Mouse (Mus musculus) cerebellum, adult 2 months (tissue): ENCODE measurements around the gene Zfp985.
"Not testable (repeated sequence)": the region's sequence is repeated elsewhere in the genome, so short reads cannot be mapped to it uniquely, and the experiment has no call there.

Experiments
- CTCF ChIP-seq: fragments of 200-500 bp; IDR thresholded peaks from 2 replicates; pipeline ENCODE4 v1.5.1; 2011; ENCODE audit warnings: low read depth, mild to moderate bottlenecking, control low read depth, low read length, moderate library complexity, borderline replicate concordance; ENCODE audit not compliant: insufficient read depth
- POLR2A ChIP-seq: fragments of 200-500 bp; IDR thresholded peaks from 2 replicates; pipeline ENCODE4 v1.6.1; 2011; ENCODE audit warnings: low read length, control low read depth, borderline replicate concordance; ENCODE audit not compliant: insufficient read depth

- TF ChIP-seq CTCF, POLR2A: not testable (repeated sequence)
Observed at GRCm38 (mm10) chr4:147571156-147571555, 18.1 kb downstream of the Zfp985 start.
